In genomic region chr9:112834441-112835245, GRCm38 (mm10) we compare ENCODE assay signal across 15 mouse cellular contexts.
"Had no signal": no experiment of that assay in that cellular context is flagged by ENCODE, and none has a peak within 500 bp of the region (broad histone marks: within the 10 kb centered on the region; RNA-seq: fewer than 3 reads in every experiment).

No protein-coding gene starts in this region.

- H3K36me3 ChIP-seq: limb, embryonic 15.5 days; liver, embryonic 12.5 days; neural tube, embryonic 13.5 days; stomach, embryonic 15.5 days had no signal

- H3K4me2 ChIP-seq: limb, embryonic 15.5 days; liver, embryonic 12.5 days; lung, embryonic 14.5 days; midbrain, embryonic 11.5 days; neural tube, embryonic 13.5 days; stomach, embryonic 15.5 days had no signal

- ATAC-seq: liver, embryonic 12.5 days; midbrain, embryonic 16.5 days had no signal

- H3K4me3 ChIP-seq: layer of hippocampus, adult 2 months; limb, embryonic 15.5 days; liver, embryonic 12.5 days; neural tube, embryonic 13.5 days; stomach, embryonic 15.5 days had no signal

- H3K27me3 ChIP-seq: limb, embryonic 15.5 days; liver, embryonic 12.5 days; neural tube, embryonic 13.5 days; stomach, embryonic 15.5 days had no signal

- DNase-seq: kidney, postnatal 10 days; kidney, postnatal 4 days; lung, embryonic 14.5 days; lung, postnatal 10 days; lung, postnatal 4 days; right cerebral cortex, postnatal 14 days; thymus, adult 2 months; thymus, postnatal 25 days had no signal

- H3K9ac ChIP-seq: limb, embryonic 15.5 days; liver, embryonic 12.5 days; lung, embryonic 14.5 days; neural tube, embryonic 13.5 days; stomach, embryonic 15.5 days had no signal

- H3K4me1 ChIP-seq: limb, embryonic 15.5 days; liver, embryonic 12.5 days; neural tube, embryonic 13.5 days; stomach, embryonic 15.5 days had no signal

- H3K9me3 ChIP-seq: limb, embryonic 15.5 days; liver, embryonic 12.5 days; neural tube, embryonic 13.5 days; stomach, embryonic 15.5 days had no signal

- H3K27ac ChIP-seq: layer of hippocampus, adult 2 months; limb, embryonic 15.5 days; liver, embryonic 12.5 days; neural tube, embryonic 13.5 days; stomach, embryonic 15.5 days had no signal
